Mouse (Mus musculus) thymus, adult 18-20 months (tissue): ENCODE results near the gene Zdhhc5.

Source experiments
- DNase-seq, 2 experiments: peaks; one replicate each; pipeline ENCODE4 v3.0.0; 2022; ENCODE audit warnings: mixed read lengths in 2 of 2

The Zdhhc5 gene

DNA sequence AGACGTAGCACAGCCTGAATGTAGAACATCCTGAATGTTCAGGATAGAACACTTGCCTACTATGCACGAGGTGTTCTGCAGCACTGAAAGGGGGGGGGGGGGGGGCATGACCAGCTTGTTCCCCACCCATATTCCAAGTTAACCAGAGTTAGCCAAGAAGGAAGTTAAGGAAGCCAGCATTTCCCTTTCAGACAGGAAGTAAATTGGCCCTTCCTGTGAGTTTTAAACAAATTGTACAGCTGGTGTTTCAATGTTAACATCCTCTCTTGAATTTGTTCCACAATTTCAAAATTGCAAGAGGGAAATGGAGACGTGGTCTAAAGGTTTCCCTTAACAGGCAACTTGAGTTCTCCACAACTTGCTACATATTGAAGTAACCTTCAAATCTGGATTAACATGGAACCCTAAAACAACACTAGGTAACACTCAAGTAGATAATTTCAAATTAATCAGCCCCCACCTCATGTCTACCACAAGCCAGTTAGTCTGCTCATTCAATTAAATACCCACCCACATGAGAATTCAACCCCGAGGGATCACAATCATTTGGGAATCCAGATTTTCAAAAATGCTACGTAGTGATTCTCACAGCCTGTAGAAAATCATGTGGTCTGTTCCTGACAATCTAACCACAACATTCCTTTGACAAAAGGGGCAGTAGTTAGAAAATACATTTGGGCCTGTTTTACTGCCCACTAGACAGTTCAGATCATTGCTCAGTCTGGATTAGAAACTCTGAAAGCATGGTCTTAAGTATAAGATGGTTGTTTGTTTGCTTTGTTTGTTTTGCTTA lies 76.4 kb downstream of the Zdhhc5 start:
- DNase-seq, result no peak
